Mouse (Mus musculus): ENCODE results near the gene 2610528J11Rik.
"Not testable (repeated sequence)": the region's sequence is repeated elsewhere in the genome, so short reads cannot be mapped to it uniquely, and the experiment has no call there.

DNA sequence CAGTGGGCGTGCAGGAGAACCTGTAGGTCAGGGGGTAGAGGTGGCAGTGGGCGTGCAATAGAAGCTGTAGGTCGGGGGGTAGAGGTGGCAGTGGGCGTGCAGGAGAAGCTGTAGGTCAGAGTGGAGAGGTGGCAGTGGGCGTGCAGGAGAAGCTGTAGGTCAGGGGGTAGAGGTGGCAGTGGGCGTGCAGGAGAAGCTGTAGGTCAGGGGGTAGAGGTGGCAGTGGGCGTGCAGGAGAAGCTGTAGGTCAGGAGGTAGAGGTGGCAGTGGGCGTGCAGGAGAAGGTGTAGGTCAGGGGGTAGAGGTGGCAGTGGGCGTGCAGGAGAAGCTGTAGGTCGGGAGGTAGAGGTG, 21.3 kb downstream of the 2610528J11Rik start:
- TF ChIP-seq POLR2A (IDR thresholded peaks at IDR 0.05; ENCODE audit: control insufficient read depth, low read depth, low read length); CTCF (IDR thresholded peaks at IDR 0.05; ENCODE audit: control insufficient read depth, insufficient read depth, insufficient replicate concordance, low read depth, low read length): not testable (repeated sequence)
